Mouse (Mus musculus) spleen, adult 12 weeks (tissue): ENCODE measurements around the gene Gjd2.

ENCODE experiments used
- DNase-seq: peaks from one replicate; pipeline ENCODE4 v3.0.0; 2022; ENCODE audit warnings: low spot score

Gjd2 gene

GRCm38 (mm10) chr2:114013295-114013771, at the start of gene Gjd2:
Gene Gjd2 (minus strand): TSS chr2:114013619.
- DNase-seq, result no peak

- no peak for DNase-seq
Measured at GRCm38 (mm10) chr2:114060071-114060591, 46.7 kb upstream of the Gjd2 start.

DNA sequence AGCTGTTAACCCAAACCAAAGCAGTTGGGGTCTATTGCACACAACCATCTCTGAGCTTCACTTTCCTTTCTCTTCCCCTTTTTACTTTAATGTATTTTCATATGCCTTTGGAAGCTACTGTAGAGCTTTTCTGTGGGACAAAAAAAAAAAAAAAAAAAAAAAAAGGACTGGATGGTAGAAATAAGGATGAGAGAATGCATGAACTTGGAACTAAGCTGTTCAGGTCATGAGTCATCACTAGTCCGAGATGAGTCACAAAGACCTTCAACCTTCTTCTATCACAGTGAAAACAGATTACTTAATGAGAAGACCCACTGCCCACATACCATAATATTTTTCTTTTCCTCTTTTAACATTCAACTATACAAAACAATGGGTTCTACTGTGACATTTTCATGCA, 46.2 kb upstream of the Gjd2 start:
- no peak for DNase-seq

DNA sequence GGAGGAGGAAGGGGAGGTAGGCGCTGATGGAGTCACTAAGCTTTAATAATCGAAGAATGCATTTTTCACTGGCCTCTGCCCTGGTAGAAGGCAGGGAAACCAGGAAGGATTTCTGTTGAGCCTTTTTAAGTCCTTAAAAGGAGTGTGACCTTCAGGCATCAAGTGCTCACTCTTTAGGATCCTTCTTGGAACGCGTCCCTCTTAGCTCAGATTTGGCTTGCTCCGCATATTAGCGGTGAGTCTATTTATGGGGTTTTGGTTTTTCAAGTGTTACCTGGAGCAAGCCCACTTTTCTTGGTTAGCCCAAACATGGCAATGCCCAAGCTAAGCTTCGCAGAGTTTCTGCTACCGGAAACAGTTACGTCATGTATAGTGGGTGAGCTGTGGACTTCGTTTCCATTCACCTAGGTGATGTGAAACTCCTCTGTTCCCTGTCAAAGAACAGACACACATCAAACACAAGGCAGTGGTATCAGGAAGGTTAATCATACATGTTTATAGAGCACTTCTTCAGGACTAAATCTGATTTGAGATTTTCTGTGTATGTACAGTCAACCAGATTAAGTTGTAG, 44.9 kb upstream of the Gjd2 start:
- DNase-seq, result no peak

- DNase-seq, result no peak
Measured at GRCm38 (mm10) chr2:114057303-114057853, 44.0 kb upstream of the Gjd2 start.

DNA sequence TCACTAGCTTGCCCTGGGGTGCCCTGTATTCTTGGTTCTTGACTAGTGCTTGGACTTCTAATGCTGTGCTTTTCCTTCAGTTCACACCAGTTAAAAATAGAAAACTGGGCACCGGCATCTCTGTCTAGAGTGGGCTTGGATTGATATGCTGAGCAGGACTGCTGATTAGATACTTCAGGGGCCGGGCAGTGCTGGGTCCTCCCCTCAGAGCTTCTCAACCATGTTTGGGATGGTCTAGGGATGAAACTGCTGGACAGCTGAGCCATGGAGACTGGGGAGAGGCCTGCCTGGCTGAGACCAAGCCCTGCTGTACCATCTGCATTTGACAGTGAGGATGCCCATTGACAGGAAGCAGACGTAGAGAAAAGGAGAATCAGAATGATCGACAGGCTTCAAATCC, 40.7 kb upstream of the Gjd2 start:
- no peak for DNase-seq

DNA sequence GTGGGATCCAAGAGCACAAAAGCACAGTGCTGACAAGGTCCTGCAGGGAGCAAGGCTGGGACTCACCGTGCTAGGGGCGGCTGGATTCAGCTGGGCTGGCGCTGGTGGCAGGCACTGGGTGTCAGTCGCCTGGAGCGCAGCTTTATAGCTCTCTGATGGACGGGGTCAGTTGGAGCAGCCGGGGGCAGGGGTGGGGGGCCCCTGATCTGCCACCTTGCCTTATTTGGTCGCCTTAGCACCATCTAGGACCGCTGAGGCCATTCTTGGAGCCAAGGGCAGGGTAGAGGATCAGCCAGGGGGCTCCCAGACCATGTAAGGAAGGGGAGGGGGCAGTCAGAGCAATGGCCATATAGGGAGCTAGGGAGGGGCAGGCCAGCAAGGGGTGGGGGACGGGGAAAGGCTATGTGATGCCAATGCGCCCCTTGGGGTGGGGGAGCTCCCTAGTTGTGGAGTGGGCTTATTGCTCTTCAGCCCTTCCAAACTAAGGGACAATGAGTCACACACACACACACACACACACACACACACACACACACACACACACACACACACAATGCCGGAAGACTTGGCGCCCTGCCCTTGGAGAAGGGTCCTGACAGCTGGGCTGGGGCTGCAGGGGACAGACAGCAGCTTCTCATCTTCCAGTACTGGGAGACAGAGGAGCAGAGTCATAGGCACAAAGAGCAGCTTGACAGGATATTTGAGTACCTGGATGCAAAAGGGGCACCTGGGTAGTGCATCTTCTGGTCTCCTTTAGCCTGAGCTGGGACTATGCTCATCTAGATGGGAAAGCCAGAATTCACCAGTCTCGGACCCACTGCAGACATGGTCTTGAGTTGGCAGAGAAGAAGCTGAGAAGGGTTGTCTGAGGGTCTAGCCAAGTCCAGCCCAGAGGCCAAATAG, 39.5 kb upstream of the Gjd2 start, which contains the start of gene Actc1:
TSS of gene Actc1 (minus strand) at position 853 of the 903 bp plus-strand sequence.
- DNase-seq, result no peak

GRCm38 (mm10) chr2:114051871-114052241, 38.4 kb upstream of the Gjd2 start:
- no peak for DNase-seq

- DNase-seq, result no peak
Measured at GRCm38 (mm10) chr2:114051111-114051870, 37.9 kb upstream of the Gjd2 start.

DNA sequence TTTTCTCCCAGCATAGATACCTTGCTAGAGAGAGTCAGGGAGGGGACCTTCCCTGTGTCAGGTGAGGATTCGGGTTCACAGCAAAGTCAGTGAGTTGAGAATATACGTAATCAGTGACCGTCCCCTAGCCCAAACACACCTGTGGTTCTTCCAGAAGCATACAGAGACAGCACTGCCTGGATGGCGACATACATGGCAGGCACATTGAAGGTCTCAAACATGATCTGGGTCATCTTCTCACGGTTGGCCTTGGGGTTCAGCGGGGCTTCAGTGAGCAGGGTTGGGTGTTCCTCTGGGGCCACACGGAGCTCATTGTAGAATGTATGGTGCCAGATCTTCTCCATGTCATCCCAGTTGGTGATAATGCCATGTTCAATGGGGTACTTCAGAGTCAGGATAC, 36.7 kb upstream of the Gjd2 start:
- DNase-seq, result no peak

- DNase-seq, result no peak
Measured at GRCm38 (mm10) chr2:114049372-114049771, 36.0 kb upstream of the Gjd2 start.

DNA sequence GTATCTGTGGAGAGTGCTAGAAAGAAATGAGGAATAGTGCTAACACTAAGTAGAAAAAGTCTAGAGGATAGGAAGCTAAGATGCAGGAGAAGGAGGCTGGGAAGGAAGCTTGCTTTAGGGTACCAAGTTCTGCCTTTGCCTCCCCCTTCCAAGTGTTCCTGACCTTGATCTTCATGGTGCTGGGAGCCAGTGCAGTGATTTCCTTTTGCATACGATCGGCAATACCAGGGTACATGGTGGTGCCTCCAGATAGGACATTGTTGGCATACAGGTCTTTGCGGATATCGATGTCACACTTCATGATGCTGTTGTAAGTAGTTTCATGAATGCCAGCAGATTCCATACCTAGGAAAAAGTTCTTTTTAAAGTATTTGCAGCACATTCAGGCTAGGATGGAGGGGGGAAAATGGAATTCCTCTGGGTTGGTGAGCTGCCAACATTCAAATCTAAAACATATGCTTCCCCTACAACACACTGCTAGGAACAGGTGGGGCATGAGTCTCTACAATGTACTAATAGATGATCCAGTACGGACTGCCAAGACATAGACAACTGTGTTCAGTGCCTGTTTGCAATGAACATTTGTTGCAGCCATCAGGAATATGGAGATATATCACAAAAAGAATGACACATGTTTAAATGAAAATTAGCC, 34.7 kb upstream of the Gjd2 start:
- no peak for DNase-seq

- DNase-seq, result no peak
Measured at GRCm38 (mm10) chr2:114046151-114046664, 32.8 kb upstream of the Gjd2 start.

- DNase-seq, result no peak
Measured at GRCm38 (mm10) chr2:114037926-114038325, 24.5 kb upstream of the Gjd2 start.

DNA sequence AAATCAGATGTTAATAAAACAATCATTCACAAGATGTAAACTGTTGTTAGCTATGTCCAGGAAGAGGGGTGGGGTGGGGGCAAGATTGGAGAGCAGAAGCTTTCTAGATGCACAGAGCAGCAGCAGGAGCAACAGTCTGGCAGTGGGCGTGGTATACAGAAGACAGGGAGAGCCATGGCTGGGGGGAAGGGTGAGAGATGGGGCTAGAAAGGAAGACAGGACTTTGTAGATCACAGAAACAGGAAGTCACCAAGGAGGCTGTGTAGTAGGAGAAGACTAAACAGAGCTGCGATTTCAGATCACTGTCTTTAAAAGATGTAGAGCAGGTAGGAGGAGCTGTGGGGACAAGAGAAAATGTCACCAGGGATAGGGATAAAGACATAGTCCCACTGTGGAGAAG, 18.8 kb upstream of the Gjd2 start:
- DNase-seq, result no peak

- no peak for DNase-seq
Measured at GRCm38 (mm10) chr2:114023383-114023782, 10.0 kb upstream of the Gjd2 start.

- DNase-seq, result no peak
Measured at GRCm38 (mm10) chr2:114020210-114020563, 6.8 kb upstream of the Gjd2 start.

DNA sequence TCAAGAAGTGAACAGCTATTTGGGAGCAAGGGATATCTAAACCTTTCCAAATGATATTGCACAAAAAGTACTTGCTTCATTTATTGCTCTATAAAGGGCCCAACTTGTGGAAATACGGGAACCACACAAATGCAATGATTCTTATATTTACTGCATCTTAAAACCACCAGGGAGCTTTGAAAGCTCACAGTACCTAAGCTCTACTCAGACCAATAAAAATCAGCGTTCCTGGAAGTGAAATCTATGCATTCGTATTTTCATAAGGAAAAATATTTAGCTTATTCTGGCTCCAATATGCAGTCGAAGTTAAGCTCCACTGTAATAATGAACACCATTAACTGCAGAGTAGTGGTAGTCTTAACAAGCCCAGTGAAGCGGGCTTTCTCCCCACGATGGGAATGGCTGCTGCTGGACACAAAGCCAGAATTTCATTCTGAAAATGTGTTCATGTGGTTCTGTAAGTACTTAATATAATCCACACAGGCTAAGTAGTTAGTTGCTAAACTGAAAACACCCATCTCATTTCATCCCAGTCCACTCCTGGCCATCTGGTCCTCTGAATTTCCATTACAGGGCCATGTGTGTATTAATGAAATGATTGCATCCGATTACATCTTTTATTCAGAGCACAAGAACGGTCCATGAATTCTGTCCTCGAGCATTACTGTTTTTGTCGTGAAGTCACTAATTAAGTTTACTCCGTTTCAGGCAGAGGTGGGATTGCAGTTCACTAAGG, 6.2 kb upstream of the Gjd2 start:
- no peak for DNase-seq

DNA sequence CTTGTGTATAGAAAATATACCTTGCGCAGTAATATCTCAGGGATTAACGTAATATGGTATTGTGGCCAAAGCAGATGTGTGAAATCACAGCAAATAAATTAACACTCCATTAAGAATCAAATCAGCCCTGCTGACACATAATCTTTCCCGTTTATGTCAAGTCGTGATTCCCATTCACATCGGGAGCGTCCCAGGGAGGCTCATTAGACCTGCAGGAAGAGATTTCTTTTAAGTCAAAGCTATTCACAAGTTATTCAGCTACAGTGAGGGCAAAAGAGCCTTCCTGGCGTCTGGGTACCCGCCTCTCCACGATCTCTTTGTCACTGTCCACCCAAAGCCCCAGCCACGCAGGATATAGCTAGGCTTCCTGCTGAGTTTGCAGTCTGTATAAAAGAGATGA, 4.7 kb upstream of the Gjd2 start:
- no peak for DNase-seq

- no peak for DNase-seq
Measured at GRCm38 (mm10) chr2:114014839-114015238, 1.4 kb upstream of the Gjd2 start.

GRCm38 (mm10) chr2:114013846-114014245, 427 bp upstream of the Gjd2 start:
- no peak for DNase-seq
